Mouse (Mus musculus): ENCODE measurements at regions not wholly inside any gene's neighbourhood (a gene's known extent, or its start where the extent isn't known, plus 50 kb on each side); places are given as distances from the start of the nearest gene placed in this dataset.

DNA sequence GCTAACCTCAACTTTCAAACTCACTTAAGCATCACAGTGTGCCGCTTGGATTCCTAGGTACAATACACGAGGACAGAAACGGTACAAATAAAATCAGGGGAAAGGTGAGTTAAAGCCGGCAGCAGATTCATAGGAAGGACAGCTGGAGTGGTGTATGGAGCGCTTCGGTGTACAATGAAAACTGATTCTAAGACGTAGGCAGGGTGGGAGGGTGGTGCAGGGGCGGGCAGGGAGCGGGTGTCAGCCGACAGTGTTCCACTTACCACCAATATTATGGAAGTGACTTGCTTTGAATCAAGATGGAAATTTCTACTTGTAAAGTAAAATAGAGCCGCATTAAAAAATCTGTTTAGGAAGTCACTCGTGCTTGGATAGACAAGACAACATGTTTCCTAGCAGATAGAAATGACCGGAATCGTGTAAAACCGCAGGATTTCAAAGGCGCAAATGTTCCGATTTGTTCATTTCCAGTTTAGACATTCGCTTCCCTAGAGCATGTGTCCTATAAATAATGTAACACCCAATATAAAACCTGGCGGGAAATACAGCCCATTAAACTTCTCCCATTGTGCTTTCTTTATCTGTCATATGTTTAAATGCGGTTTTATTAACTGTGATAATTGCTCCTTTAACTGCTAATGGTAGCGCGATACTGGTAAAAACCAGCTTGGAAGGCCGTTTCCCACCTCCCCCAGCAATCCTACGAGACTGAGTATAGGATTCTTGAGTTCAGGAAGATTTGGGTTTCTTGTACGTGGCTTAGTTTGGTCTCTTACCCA, 203.3 kb downstream of the Lrig3 start:
- intact Hi-C loops (cut with DNase I): loop anchor here (10.0 kb wide), 1 partner anchor 154 kb away; no protein-coding TSS in a partner anchor
- DNase-seq (ENCODE audit: low spot score in 2 of 2): no peak

DNA sequence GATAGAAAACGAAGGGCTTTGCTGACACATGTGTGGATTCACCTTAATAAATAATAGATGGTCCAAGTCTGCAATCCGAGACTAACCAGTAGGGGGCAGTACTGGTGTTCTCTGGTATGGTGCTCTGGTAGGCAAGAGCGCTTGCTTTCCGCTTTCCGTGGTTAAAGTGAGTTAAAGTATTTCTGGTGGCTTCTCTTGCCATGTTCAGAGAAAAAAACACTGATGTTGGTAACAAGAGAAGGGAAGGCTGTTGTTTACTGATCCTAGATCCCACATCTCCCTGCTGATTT, 203.9 kb downstream of the Lrig3 start:
- intact Hi-C loops (cut with DNase I): loop anchor here (10.0 kb wide), 1 partner anchor 155 kb away; no protein-coding TSS in a partner anchor

GRCm38 (mm10) chr10:126176759-126177473, 210.9 kb downstream of the Lrig3 start:
- DNase-seq (ENCODE audit: low spot score in 2 of 2): no peak
- intact Hi-C loops (cut with DNase I): no loop called here

More for the DNA sequence above, 203.9 kb downstream of the Lrig3 start:
- DNase-seq (ENCODE audit: low spot score in 2 of 2): peak in 1 of 2 experiments; percentile 36

GRCm38 (mm10) chr10:126182386-126182785, 216.4 kb downstream of the Lrig3 start:
- intact Hi-C loops (cut with DNase I): no loop called here
- DNase-seq (ENCODE audit: low spot score in 2 of 2): no peak

DNA sequence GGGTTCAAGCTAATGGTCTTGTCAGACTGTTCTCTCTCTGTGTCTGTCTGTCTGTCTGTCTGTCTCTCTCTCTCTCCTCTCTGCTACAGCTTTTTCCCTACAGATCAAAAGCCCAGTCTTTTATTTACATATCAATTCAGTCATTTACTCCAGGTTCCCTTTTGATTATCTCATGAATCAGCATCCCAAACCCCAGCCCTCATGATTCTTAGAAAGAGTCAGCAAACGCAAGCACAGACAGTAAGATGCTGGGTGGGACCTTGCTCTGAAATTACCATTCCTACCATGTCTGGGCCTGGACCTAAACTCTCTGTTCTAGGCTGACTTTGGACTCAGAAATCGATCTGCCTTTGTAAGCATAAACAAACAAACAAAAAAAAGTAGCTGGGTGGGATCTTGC, 218.0 kb downstream of the Lrig3 start:
- intact Hi-C loops (cut with DNase I): no loop called here
- no peak for DNase-seq (ENCODE audit: low spot score in 2 of 2)

DNA sequence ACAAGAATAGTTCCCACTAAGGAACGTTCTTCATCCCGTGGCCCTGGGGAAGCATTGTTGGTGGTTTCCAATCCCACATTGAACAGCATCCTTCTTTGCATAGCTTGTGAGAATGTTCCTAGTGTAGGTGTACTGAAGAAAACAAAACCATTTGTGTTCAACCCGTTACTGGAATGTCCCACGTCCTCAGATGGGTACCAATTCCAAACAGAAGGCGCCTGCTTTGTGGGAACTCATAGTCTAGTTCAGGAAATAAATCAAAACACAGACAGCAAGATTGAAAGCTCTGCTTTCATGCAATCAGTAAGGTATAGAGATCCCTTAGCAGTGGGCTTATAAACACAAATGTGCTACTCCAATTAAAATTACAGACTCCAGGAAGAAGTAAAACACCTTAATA, 219.4 kb downstream of the Lrig3 start:
- DNase-seq (ENCODE audit: low spot score in 2 of 2): no peak
- intact Hi-C loops (cut with DNase I): no loop called here

DNA sequence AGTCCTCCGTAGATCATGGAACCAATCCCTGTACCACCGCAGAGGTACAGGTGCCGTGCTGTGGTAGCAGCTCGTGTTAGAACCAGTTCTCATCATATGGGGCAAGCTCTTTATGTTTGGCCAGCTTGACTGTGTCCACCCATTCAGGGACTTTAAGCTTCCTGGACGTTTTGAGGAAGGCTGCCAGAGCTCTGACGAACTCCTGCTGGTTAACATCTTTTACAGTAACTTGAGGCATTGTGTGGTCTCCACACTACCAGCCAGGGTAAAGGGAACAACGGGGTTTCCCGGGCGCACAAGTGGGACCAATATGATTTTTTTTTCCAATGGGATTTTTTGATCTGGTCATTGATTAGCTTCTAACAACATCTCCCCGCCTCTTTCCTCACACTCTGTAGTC, 220.1 kb downstream of the Lrig3 start:
- no peak for DNase-seq (ENCODE audit: low spot score in 2 of 2)

GRCm38 (mm10) chr10:126189001-126189400, 223.0 kb downstream of the Lrig3 start:
- DNase-seq (ENCODE audit: low spot score in 2 of 2): no peak
- intact Hi-C loops (cut with DNase I): no loop called here

More for the DNA sequence above, 220.1 kb downstream of the Lrig3 start:
- intact Hi-C loops (cut with DNase I): no loop called here

All from left cerebral cortex, postnatal 25 days (tissue).